Mouse (Mus musculus): ENCODE results near the gene Plk5.
"Not testable (repeated sequence)": the region's sequence is repeated elsewhere in the genome, so short reads cannot be mapped to it uniquely, and the experiment has no call there.

The Plk5 gene

GRCm38 (mm10) chr10:80330888-80331287, 25.4 kb upstream of the Plk5 start:
- no peak for DNase-seq (ENCODE audit: low spot score in 2 of 2)

DNA sequence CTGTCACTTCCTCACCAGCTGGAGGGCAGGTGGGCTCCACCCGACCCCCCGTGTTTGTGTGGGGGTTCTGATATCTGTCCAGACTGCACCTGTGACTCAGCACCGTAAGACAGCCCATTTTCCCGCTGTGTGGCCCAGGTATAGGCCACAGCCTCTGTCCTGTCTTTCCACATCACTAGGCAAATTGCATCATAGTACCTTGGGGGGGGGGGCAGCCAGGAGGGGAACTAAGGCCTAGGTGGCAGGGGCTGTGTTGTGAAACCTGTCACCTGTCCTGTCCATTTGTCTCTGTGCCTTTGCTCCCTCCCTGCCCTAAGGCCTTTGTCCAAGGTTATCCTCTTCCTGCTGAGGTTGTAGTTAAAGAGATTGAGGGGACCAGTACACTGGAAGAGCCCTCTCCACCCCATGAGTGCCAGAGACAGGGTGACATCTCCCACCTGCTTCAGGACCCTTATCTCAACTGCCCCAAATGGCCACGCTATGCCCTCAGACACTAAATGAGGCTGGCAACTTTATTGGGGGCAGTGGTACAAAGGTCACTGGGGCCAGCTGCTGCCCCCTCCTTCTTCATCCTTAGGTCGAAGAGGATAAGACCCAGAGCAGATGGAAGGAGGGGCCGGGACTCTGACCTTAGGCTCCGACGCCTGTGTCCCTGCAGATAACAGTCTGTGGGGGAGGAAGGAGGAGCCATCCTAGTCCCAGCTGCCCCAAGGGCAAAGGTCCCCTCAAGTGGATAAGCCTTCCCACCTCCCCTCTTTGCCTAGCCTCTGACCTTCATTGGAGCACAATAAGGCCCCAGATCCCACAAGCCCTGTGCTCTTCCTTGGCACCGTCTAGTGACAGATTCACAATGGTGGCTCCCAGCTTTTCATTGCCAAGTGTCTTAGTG, 24.4 kb upstream of the Plk5 start:
- DNase-seq (ENCODE audit: low spot score in 2 of 2), result no peak

GRCm38 (mm10) chr10:80332525-80332989, 23.7 kb upstream of the Plk5 start:
- DNase-seq (ENCODE audit: low spot score in 2 of 2), result no peak

GRCm38 (mm10) chr10:80336263-80336662, 20.0 kb upstream of the Plk5 start:
- no peak for DNase-seq (ENCODE audit: low spot score in 2 of 2)

GRCm38 (mm10) chr10:80339941-80340750, 16.1 kb upstream of the Plk5 start:
- DNase-seq (ENCODE audit: low spot score in 2 of 2), result peak in 1 of 2 experiments; percentile 78

DNA sequence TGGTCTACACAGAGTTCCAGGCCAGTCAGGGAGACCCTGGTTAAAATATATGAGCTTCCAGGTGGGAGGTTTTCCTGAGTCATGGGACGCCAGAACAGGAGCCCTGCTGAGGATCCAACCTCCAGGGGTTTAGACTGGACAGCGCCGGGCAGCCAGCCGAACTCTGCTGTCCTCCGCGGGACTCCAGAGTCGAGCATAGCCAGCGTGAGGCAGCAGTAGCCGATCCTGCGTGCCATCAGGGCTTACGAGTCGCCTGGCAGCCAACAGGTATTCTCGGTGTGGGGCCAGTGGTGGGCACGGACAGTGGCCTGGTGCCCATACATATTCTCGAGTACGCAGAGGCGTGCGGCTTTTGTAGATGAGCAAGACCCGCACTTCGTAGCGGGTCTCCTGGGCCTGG, 15.2 kb upstream of the Plk5 start:
- no peak for DNase-seq (ENCODE audit: low spot score in 2 of 2)

- no peak for DNase-seq (ENCODE audit: low spot score in 2 of 2)
Observed at GRCm38 (mm10) chr10:80341491-80342304, 14.6 kb upstream of the Plk5 start.

- no peak for DNase-seq (ENCODE audit: low spot score in 2 of 2)
Observed at GRCm38 (mm10) chr10:80342305-80342748, 13.9 kb upstream of the Plk5 start.

GRCm38 (mm10) chr10:80342749-80343424, 13.4 kb upstream of the Plk5 start:
- no peak for DNase-seq (ENCODE audit: low spot score in 2 of 2)

- DNase-seq (ENCODE audit: low spot score in 2 of 2), result no peak
Observed at GRCm38 (mm10) chr10:80343425-80343895, 12.8 kb upstream of the Plk5 start.

GRCm38 (mm10) chr10:80344131-80344661, 12.1 kb upstream of the Plk5 start:
- DNase-seq (ENCODE audit: low spot score in 2 of 2), result no peak

- no peak for DNase-seq (ENCODE audit: low spot score in 2 of 2)
Observed at GRCm38 (mm10) chr10:80345122-80345521, 11.1 kb upstream of the Plk5 start.

DNA sequence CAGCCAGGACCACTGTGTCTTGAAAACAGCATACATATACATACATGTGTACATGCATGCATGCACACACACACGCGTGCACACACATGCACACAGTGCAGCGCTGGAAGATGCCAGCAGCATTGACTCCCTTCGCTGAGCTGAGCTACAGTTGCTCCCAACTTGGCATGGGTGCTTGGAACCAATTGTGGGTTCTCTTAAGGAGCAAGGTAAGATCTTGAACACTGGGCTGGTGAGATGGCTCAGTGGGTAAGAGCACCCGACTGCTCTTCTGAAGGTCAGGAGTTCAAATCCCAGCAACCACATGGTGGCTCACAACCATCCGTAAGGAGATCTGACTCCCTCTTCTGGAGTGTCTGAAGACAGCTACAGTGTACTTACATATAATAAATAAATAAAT, 10.3 kb upstream of the Plk5 start:
- DNase-seq (ENCODE audit: low spot score in 2 of 2), result not testable (repeated sequence)

- no peak for DNase-seq (ENCODE audit: low spot score in 2 of 2)
Observed at GRCm38 (mm10) chr10:80347514-80347967, 8.7 kb upstream of the Plk5 start.

DNA sequence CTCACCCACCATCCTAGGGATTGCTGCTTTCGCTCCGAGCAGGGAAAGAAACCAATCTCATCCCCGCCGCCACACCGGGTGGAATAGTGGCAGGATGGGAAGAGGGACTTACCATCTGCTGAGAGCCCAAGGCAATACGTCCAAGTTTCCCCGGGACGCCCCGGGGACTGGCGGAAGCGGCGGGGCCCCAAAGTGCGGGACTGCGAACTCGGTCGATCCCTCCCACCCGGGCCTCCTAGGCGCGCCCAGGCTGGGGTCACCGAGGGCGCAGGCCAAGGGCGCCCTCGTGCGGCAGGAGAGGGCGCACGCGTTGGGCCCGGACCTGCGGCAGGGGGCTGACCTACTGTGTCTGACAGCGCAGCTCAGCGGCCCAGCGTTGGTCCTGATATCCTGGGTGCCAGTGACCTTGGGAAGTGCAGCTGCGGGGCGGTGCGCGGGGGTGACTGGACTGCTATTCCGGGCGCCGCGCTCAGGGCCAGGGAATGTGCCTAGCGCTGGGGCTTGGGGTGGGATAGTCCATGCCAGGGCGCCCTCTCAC, 7.9 kb upstream of the Plk5 start, which contains the start of gene Adamtsl5:
Adamtsl5 (minus strand) TSS at position 169 of the 538 bp plus-strand sequence.
- no peak for DNase-seq (ENCODE audit: low spot score in 2 of 2)

DNA sequence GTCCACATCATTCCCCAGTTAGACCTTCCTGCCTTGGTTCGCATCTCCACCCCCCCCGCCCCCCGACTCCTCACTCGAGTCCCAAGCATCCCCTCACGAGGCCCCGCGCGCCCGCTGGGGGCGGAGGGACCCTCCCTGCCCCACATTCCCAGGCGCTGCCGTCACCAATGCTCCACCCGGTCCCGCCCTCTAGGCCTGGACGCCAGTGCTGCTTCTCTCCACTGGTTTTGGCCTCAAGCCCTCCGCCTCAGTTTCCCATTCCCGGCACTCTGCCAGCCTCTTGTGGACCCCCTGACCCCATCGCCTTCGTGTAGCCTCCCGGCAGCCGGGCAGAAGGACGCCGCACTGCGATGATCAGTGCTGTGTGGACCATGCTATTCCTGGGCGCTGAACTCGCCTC, 7.3 kb upstream of the Plk5 start:
- DNase-seq (ENCODE audit: low spot score in 2 of 2), result no peak

DNA sequence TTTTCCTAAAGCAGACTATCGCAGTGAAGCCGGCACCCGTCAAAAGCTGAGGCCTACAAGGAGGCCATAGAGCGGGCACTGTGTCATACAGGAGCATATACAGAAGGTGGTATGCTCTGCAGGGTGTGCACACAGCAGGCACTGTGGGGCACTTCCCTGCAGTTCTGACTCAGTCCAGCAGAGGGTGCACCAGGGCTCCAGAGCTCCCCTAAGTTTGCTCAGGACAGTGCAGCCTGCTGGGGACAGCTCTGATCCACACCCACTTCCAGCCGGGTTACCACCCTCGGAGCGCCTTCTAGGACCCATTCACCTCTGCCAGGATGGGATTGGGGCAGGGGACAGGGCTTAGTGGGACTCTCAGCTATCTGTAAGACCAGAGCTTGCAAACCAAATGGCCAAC, 6.0 kb upstream of the Plk5 start:
- peak in 1 of 2 experiments; percentile 68 for DNase-seq (ENCODE audit: low spot score in 2 of 2)

DNA sequence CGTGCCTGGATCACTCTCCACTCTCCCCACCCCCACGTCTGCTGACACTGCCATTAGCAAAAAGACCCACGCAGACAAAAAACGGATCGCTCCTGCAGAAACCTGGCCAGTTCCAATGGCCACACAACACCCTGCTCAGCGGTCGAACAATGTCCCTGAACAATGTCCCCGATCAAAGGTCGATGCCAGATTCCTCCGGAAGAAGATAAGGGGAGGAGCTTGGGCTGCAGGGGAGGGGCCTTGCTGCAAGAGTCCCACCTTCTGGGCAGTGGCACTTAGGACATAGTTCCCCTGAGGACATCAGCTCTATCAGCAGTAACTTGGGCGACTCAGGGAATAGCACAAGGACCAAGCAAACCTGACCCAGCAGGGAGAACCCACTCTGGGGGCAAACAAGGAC, 4.4 kb upstream of the Plk5 start:
- no peak for DNase-seq (ENCODE audit: low spot score in 2 of 2)

DNA sequence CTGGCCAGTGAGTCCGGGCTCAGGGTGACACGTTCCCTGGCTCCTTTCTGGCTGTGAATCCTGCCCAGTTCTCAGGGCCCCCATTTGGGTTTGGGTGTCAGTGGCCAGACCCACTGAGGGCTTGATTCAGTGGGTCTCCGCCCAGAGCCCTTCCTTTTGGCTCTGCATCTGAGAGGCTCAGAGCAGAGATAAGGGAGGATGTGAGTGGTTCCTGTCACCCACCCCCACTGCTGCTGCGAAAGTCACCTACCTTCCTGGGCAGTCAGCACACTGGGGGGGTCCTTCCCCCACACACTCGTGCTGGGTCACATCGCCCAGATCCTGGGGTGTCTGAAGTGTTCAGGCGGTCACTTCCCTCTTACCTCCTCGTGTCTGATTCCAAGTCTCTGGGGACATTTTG, 3.5 kb upstream of the Plk5 start:
- no peak for DNase-seq (ENCODE audit: low spot score in 2 of 2)

DNA sequence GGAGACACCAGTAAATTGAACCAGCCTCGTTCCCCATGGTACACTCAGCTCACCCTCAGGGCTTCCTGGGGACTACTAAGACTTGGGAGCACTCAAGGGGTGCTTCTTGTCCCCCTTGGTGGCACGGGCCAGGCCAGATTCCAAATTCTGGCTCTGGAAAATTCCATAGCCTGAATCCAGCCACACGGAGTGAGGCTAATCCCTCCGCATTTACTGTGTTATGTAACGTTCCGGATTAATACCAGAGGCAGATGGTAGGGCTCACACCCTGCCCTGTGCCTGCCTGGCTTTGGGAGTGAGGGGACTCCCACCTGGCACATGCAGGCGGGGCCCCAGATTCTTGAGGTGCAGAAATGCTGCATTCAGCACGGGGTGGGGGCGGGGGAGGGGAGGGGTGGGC, 828 bp upstream of the Plk5 start:
- DNase-seq (ENCODE audit: low spot score in 2 of 2), result no peak
